Mouse (Mus musculus): Measurements from ENCODE around the gene Tprn.

DNA sequence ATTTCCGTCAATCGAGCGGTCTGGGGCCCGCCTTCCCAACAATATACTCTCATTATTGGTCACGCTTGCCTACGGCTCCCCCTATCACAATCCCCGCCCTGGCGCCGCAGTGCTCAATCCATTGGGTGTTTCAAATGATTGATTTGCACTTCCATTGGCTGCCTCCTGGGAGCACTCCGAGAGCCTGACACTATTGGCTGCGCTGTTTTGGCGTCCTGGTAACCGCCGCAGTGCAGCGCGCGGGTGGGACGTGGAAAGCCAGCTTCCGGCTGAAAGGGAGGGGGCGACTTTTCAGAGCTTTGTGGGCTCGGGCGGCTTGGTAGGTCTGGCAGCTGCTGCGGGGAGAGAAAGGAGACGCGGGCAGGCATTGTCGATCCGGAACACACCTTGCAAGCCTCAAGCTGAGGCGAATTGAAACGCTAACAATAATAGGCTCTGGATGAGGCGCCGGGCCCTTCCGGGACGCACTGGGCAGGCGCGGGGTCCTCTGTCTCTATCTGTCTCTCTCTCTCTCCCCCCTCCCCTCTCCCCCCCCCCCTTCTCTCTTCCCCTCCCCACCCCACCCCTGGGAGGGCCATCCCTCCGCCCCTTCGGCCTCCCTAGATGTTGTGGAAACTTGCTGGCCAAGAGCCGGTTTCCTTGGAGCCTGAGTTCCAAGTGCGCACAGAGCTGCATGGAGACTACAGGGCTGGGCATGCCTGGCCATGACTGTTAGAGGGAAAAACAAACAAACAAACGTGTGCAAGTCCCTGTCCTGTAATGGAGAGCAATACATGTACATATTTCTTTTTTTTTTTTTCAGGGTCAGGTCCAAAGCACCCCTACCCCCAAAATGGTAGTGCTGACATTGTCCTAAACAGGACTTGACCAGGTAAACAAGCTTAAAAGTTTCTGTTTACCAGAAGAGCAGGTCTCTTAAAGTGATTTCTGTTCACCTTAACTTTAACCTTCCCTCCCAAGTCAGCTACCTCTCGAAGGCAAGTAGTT lies 37.4 kb upstream of the Tprn start:
- TF ChIP-seq TAL1 (conservative IDR thresholded peaks at IDR 0.05; ENCODE audit: low read depth, low read length) (no peak), GATA1 (IDR thresholded peaks at IDR 0.05; ENCODE audit: borderline replicate concordance, low read length) (no peak), CTCF (IDR thresholded peaks at IDR 0.05; ENCODE audit: low read depth, low read length) (no peak), POLR2AphosphoS5 (IDR thresholded peaks at IDR 0.05; ENCODE audit: insufficient replicate concordance, low read depth, low read length) (no peak), GATA2 (IDR thresholded peaks at IDR 0.05; ENCODE audit: borderline replicate concordance, low read depth, low read length) (no peak)

Data from G1E (cell line).